Mouse (Mus musculus) hindbrain, embryonic 13.5 days (tissue): Measurements from ENCODE around the gene Snd1. TPM values are rescaled to one million over a fixed set of nuclear protein-coding genes. Genes with fewer than 3 reads are reported as not detected.

ENCODE experiments used
- ATAC-seq: fragments of 200-750 bp; cut with Nextera tagmentation; 2 replicates; pipeline ENCODE4 v1.8.0; 2017; ENCODE audit warnings: moderate TSS enrichment; ENCODE audit not compliant: low FRiP score
- H3K27ac ChIP-seq: fragments of 300-500 bp; sonication (generic); 2 replicates; pipeline ENCODE4 v1.5.1; 2015; ENCODE audit warnings: inconsistent platforms, mild to moderate bottlenecking, moderate library complexity
- H3K27me3 ChIP-seq: fragments of 300-500 bp; sonication (generic); 2 replicates; pipeline ENCODE4 v1.6.1; 2015; ENCODE audit warnings: mild to moderate bottlenecking, inconsistent platforms
- H3K36me3 ChIP-seq: fragments of 300-500 bp; sonication (generic); 2 replicates; pipeline ENCODE4 v1.6.1; 2015; ENCODE audit warnings: mild to moderate bottlenecking, inconsistent platforms
- H3K4me1 ChIP-seq: fragments of 300-500 bp; sonication (generic); replicated peaks from 2 replicates; pipeline ENCODE4 v1.6.1; 2015; ENCODE audit warnings: inconsistent platforms
- H3K4me2 ChIP-seq: fragments of 300-500 bp; sonication (generic); 2 replicates; pipeline ENCODE4 v1.6.1; 2015; ENCODE audit warnings: inconsistent platforms, mild to moderate bottlenecking, moderate library complexity
- H3K4me3 ChIP-seq: fragments of 300-500 bp; sonication (generic); 2 replicates; pipeline ENCODE4 v1.5.1; 2015; ENCODE audit warnings: mild to moderate bottlenecking, inconsistent platforms
- H3K9ac ChIP-seq: fragments of 300-500 bp; sonication (generic); 2 replicates; pipeline ENCODE4 v1.6.1; 2015; ENCODE audit warnings: mild to moderate bottlenecking, inconsistent platforms
- H3K9me3 ChIP-seq: fragments of 300-500 bp; sonication (generic); 2 replicates; pipeline ENCODE4 v1.6.1; 2016; ENCODE audit warnings: inconsistent platforms
- WGBS: fragments of 180-500 bp; shearing (Covaris S2); methylation state at CpG from one replicate; pipeline ENCODE4 v1.1.7; 2015; 5-methylcytosine and 5-hydroxymethylcytosine counted together
- polyA plus RNA-seq: library from polyadenylated mRNA; unstranded; fragments of >200 nt; fragmentation: Nextera tagmentation; extraction: Ambion mirVana; gene quantifications from 2 replicates; pipeline ENCODE4 v1.2.1, GENCODE M21; 2015

Gene Snd1
- polyA plus RNA-seq, 1 experiment from 2014 or later = 81.2 TPM

DNA sequence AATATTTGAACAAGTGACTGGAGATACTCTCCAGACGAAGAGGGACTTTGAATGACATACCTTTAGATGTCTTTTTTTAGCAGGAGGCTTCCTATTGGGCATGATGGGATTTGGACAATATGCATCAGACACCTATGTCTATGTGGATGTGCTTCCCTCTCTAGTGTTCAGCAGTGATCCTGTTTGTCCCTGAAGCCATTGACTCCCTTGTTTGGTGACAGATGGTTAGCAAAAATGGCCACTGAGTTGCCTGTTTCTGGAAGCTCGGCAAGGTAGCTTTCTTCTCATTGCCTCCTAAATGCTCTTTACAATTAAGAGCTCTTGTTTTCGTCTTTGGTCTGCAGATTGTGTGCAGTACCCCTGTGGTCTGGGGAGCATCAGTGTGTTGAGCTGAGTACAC lies 158.7 kb downstream of the Snd1 start:
- Histone ChIP-seq H3K4me1 (peaks cover 45% of the 10 kb centered on the region), H3K27me3 (no peaks in the 10 kb centered on the region), H3K4me2 (no peak overlapping the region), H3K9ac (no peak overlapping the region), H3K27ac (peak overlapping the region; percentile 35; the same call in 1 of the 2 replicates), H3K4me3 (no peak overlapping the region), H3K36me3 (no peaks in the 10 kb centered on the region), H3K9me3 (no peaks in the 10 kb centered on the region)
- ATAC-seq = no peak
- WGBS = 57% methylated on average over 3 of the region's 3 CpGs

DNA sequence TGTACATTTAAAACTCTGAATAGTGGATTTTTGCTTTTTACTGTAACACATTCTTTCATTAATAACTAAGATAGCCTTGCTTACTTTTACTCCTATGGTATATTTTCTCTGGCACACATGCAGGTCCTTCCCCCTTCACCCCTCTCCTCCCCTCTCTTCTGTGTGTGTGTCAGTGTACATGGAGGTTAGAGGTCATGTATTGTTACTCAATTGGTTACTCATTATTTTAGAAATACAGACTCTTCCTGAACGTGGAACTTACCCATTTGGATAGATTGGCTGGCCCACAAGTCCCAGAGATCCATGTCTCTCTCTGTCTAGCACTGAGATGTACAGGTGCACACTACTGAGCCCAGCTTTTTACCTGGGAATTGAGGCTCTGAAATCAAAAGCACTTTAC lies 160.2 kb downstream of the Snd1 start:
- H3K4me3 ChIP-seq = no peak overlapping the region
- H3K27ac ChIP-seq = no peak overlapping the region
- H3K4me2 ChIP-seq = no peak overlapping the region
- no peaks in the 10 kb centered on the region for H3K36me3 ChIP-seq
- H3K9me3 ChIP-seq = no peaks in the 10 kb centered on the region
- 50% methylated on average over 1 of the region's 1 CpGs for WGBS
- no peak for ATAC-seq
- H3K4me1 ChIP-seq = peaks cover 34% of the 10 kb centered on the region
- no peaks in the 10 kb centered on the region for H3K27me3 ChIP-seq
- H3K9ac ChIP-seq = no peak overlapping the region

DNA sequence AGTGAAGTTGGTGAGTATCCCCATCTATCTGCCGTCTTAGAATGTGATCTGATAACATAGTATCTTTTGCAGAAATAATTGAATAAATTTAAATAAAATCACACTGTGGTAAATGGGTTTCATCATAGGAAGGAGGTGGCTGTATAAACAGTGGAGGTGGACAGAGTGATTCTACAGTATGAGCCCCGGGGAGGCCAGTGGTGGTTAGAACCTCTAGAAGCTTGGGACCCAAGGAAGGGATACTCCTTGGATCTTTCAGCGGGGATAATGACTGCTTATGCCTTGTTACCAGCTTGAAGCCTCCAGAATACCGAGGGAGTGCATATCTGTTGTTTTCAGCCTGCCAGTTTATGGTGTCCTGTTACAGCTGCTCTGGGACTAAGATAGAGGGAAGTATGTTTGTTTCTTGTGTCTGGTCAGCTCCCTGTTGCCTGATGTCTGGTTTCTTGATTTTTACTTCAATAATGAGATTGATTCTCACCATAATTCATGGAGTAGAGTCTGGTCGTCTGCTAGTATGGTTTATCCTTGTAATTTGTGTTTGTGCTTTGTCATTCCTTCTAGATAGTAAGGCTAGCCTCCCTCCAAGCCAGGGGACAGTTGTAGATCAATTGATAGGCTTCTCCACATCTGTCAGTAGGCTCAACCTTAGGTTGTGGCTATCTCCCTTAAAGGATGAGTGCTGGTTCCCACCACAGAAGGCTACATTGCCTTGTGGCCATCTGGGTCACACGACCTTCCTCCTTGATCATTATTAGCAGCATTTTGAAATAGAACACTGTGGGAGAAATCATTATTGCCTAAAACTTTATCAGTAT lies 160.8 kb downstream of the Snd1 start:
- no peak for ATAC-seq
- Histone ChIP-seq H3K9ac (no peak overlapping the region), H3K4me1 (peaks cover 34% of the 10 kb centered on the region), H3K9me3 (no peaks in the 10 kb centered on the region), H3K27me3 (no peaks in the 10 kb centered on the region), H3K4me2 (no peak overlapping the region), H3K27ac (no peak overlapping the region), H3K36me3 (no peaks in the 10 kb centered on the region), H3K4me3 (no peak overlapping the region)
- 86% methylated on average over 6 of the region's 6 CpGs for WGBS

- Histone ChIP-seq H3K4me1 (peaks cover 22% of the 10 kb centered on the region), H3K9me3 (no peaks in the 10 kb centered on the region), H3K27ac (no peak overlapping the region), H3K4me2 (no peak overlapping the region), H3K36me3 (no peaks in the 10 kb centered on the region), H3K9ac (no peak overlapping the region), H3K4me3 (no peak overlapping the region), H3K27me3 (no peaks in the 10 kb centered on the region)
- WGBS = 92% methylated on average over 5 of the region's 5 CpGs
- no peak for ATAC-seq
Measured at GRCm38 (mm10) chr6:28640088-28640487, 165.1 kb downstream of the Snd1 start.

- no peak overlapping the region for H3K9ac ChIP-seq
- H3K27ac ChIP-seq = no peak overlapping the region
- no peak overlapping the region for H3K4me2 ChIP-seq
- no peak overlapping the region for H3K4me3 ChIP-seq
- 45% methylated on average over 2 of the region's 2 CpGs for WGBS
- no peak for ATAC-seq
- no peaks in the 10 kb centered on the region for H3K36me3 ChIP-seq
- no peaks in the 10 kb centered on the region for H3K27me3 ChIP-seq
- H3K9me3 ChIP-seq = no peaks in the 10 kb centered on the region
- H3K4me1 ChIP-seq = peaks cover 7% of the 10 kb centered on the region; the same call in 1 of the 2 replicates
Measured at GRCm38 (mm10) chr6:28642909-28643308, 168.0 kb downstream of the Snd1 start.

- Histone ChIP-seq H3K27me3 (no peaks in the 10 kb centered on the region), H3K4me1 (peaks cover 7% of the 10 kb centered on the region; the same call in 1 of the 2 replicates), H3K4me2 (no peak overlapping the region), H3K9ac (no peak overlapping the region), H3K9me3 (no peaks in the 10 kb centered on the region), H3K27ac (no peak overlapping the region), H3K4me3 (no peak overlapping the region), H3K36me3 (no peaks in the 10 kb centered on the region)
- no peak for ATAC-seq
Measured at GRCm38 (mm10) chr6:28645231-28645630, 170.3 kb downstream of the Snd1 start.

DNA sequence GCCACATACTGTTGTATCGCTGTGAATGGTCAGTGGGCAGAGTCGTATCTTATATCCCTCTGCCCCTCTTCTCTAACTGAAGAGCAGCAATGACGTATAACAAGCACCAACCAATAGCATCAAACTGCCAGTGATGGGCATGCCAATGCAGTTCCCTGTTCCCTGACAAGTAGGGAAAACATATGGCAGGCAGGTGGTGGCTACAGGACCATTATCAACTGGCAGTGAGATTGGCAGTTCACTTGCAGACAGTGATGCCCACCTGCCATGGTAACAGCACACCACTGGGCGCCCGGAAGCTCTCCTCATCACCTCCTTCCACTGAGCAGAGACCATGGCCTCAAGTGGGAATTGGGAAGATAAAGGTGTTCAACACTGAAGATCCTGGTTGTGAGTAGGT lies 181.6 kb downstream of the Snd1 start:
- Histone ChIP-seq H3K9me3 (no peaks in the 10 kb centered on the region), H3K27ac (no peak overlapping the region), H3K36me3 (no peaks in the 10 kb centered on the region), H3K27me3 (no peaks in the 10 kb centered on the region), H3K4me2 (no peak overlapping the region), H3K9ac (no peak overlapping the region), H3K4me3 (no peak overlapping the region), H3K4me1 (peaks cover 8% of the 10 kb centered on the region)
- 90% methylated on average over 5 of the region's 5 CpGs for WGBS
- ATAC-seq = no peak

- no peak overlapping the region for H3K27ac ChIP-seq
- H3K36me3 ChIP-seq = no peaks in the 10 kb centered on the region
- H3K27me3 ChIP-seq = no peaks in the 10 kb centered on the region
- whole genome bisulfite sequencing = 82% methylated on average over 3 of the region's 3 CpGs
- no peaks in the 10 kb centered on the region for H3K9me3 ChIP-seq
- H3K4me3 ChIP-seq = no peak overlapping the region
- no peak overlapping the region for H3K9ac ChIP-seq
- ATAC-seq = no peak
- H3K4me1 ChIP-seq = peaks cover 14% of the 10 kb centered on the region
- H3K4me2 ChIP-seq = no peak overlapping the region
Measured at GRCm38 (mm10) chr6:28663004-28663403, 188.1 kb downstream of the Snd1 start.

GRCm38 (mm10) chr6:28663670-28664069 lies 188.7 kb downstream of the Snd1 start:
- Histone ChIP-seq H3K9ac (no peak overlapping the region), H3K9me3 (no peaks in the 10 kb centered on the region), H3K27me3 (no peaks in the 10 kb centered on the region), H3K4me3 (no peak overlapping the region), H3K36me3 (no peaks in the 10 kb centered on the region), H3K4me1 (peaks cover 14% of the 10 kb centered on the region), H3K4me2 (no peak overlapping the region), H3K27ac (no peak overlapping the region)
- 88% methylated on average over 5 of the region's 5 CpGs for WGBS
- no peak for ATAC-seq

GRCm38 (mm10) chr6:28664716-28665115 lies 189.8 kb downstream of the Snd1 start:
- WGBS = 62% methylated on average over 3 of the region's 3 CpGs
- Histone ChIP-seq H3K36me3 (no peaks in the 10 kb centered on the region), H3K9ac (no peak overlapping the region), H3K4me3 (no peak overlapping the region), H3K4me1 (0 out of 2 replicates have a peak, but pooled peaks cover 6% of the 10 kb centered on the region), H3K4me2 (no peak overlapping the region), H3K27me3 (no peaks in the 10 kb centered on the region), H3K9me3 (no peaks in the 10 kb centered on the region), H3K27ac (no peak overlapping the region)
- no peak for ATAC-seq

DNA sequence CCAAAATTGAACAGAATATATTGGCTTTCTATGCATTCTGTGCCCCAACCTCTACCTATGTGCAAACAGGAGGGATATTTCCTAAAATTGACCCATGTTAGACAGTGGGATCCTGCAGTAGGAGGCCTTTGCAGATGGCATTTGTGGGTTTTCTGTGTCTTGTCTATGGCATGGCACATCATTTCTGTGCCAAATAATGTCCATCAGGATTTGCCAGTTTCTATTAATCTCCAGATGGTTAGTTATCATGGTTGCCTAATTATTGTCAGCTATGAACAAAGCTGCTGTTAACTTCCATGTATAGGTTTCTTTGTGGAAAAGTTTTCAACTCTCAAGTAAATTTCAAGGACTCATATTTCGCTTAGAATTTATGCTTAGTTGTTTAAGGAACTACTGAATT lies 192.6 kb downstream of the Snd1 start:
- no peak overlapping the region for H3K27ac ChIP-seq
- 0 out of 2 replicates have a peak, but pooled peaks cover 6% of the 10 kb centered on the region for H3K4me1 ChIP-seq
- no peak for ATAC-seq
- no peak overlapping the region for H3K4me3 ChIP-seq
- no peaks in the 10 kb centered on the region for H3K27me3 ChIP-seq
- H3K9ac ChIP-seq = no peak overlapping the region
- H3K4me2 ChIP-seq = no peak overlapping the region
- no peaks in the 10 kb centered on the region for H3K36me3 ChIP-seq
- no peaks in the 10 kb centered on the region for H3K9me3 ChIP-seq
- 96% methylated on average over 1 of the region's 1 CpGs for WGBS

- Histone ChIP-seq H3K27ac (no peak overlapping the region), H3K4me3 (no peak overlapping the region), H3K4me1 (0 out of 2 replicates have a peak, but pooled peaks cover 6% of the 10 kb centered on the region), H3K9ac (no peak overlapping the region), H3K9me3 (no peaks in the 10 kb centered on the region), H3K36me3 (no peaks in the 10 kb centered on the region), H3K27me3 (no peaks in the 10 kb centered on the region), H3K4me2 (no peak overlapping the region)
- ATAC-seq = no peak
- WGBS = 91% methylated on average over 5 of the region's 5 CpGs
Measured at GRCm38 (mm10) chr6:28669251-28669650, 194.3 kb downstream of the Snd1 start.

- 58% methylated on average over 1 of the region's 1 CpGs for WGBS
- H3K4me3 ChIP-seq = no peak overlapping the region
- no peak for ATAC-seq
- H3K27ac ChIP-seq = no peak overlapping the region
- H3K36me3 ChIP-seq = no peaks in the 10 kb centered on the region
- H3K4me1 ChIP-seq = no peaks in the 10 kb centered on the region
- no peak overlapping the region for H3K4me2 ChIP-seq
- no peaks in the 10 kb centered on the region for H3K9me3 ChIP-seq
- no peak overlapping the region for H3K9ac ChIP-seq
- H3K27me3 ChIP-seq = no peaks in the 10 kb centered on the region
Measured at GRCm38 (mm10) chr6:28672388-28672787, 197.4 kb downstream of the Snd1 start.
